Mouse (Mus musculus): ENCODE measurements at regions not wholly inside any gene's neighbourhood (a gene's known extent, or its start where the extent isn't known, plus 50 kb on each side); places are given as distances from the start of the nearest gene placed in this dataset.

- Histone ChIP-seq H3K9me3 (0 out of 2 replicates have a peak, but pooled peaks cover 6% of the 10 kb centered on the region), H3K4me2 (peak overlapping the region; percentile 44), H3K27me3 (replicated peaks) (no peaks in the 10 kb centered on the region; the same call in 1 of the 2 replicates), H3K9ac (peak overlapping the region; percentile 45), H3K36me3 (no peaks in the 10 kb centered on the region), H3K27ac (replicated peaks) (peak overlapping the region; percentile 25), H3K4me3 (no peak overlapping the region), H3K4me1 (peaks cover 43% of the 10 kb centered on the region)
- 0 out of 2 replicates have a peak, but pooled peaks have one; percentile 16 for ATAC-seq (ENCODE audit: extremely low read depth, insufficient number of reproducible peaks, low FRiP score, low TSS enrichment)
- WGBS: 28% methylated on average over 17 of the region's 17 CpGs
These were observed 139.5 kb upstream of the A530016L24Rik start for GRCm38 (mm10) chr12:112349676-112350318.

GRCm38 (mm10) chr12:112350733-112351132 lies 138.5 kb upstream of the A530016L24Rik start:
- no peaks in the 10 kb centered on the region for H3K36me3 ChIP-seq
- H3K4me2 ChIP-seq: peak overlapping the region; percentile 44
- no peak overlapping the region for H3K27ac ChIP-seq (replicated peaks)
- 0 out of 2 replicates have a peak, but pooled peaks cover 6% of the 10 kb centered on the region for H3K9me3 ChIP-seq
- H3K27me3 ChIP-seq (replicated peaks): no peaks in the 10 kb centered on the region; the same call in 1 of the 2 replicates
- H3K4me3 ChIP-seq: no peak overlapping the region
- ATAC-seq (ENCODE audit: extremely low read depth, insufficient number of reproducible peaks, low FRiP score, low TSS enrichment): no peak
- peak overlapping the region; percentile 52 for H3K9ac ChIP-seq
- H3K4me1 ChIP-seq: peaks cover 33% of the 10 kb centered on the region
- 14% methylated on average over 9 of the region's 9 CpGs for WGBS

GRCm38 (mm10) chr12:112363349-112363748 lies 125.9 kb upstream of the A530016L24Rik start:
- Histone ChIP-seq H3K9ac (no peak overlapping the region), H3K4me2 (no peak overlapping the region), H3K4me1 (0 out of 2 replicates have a peak, but pooled peaks cover 3% of the 10 kb centered on the region), H3K36me3 (no peaks in the 10 kb centered on the region), H3K4me3 (no peak overlapping the region), H3K9me3 (peaks cover 6% of the 10 kb centered on the region; the same call in 1 of the 2 replicates), H3K27ac (replicated peaks) (no peak overlapping the region), H3K27me3 (replicated peaks) (no peaks in the 10 kb centered on the region)
- WGBS: 79% methylated on average over 3 of the region's 3 CpGs
- no peak for ATAC-seq (ENCODE audit: extremely low read depth, insufficient number of reproducible peaks, low FRiP score, low TSS enrichment)

- Histone ChIP-seq H3K9ac (no peak overlapping the region), H3K4me2 (no peak overlapping the region), H3K4me1 (peaks cover 11% of the 10 kb centered on the region; the same call in 1 of the 2 replicates), H3K27me3 (replicated peaks) (0 out of 2 replicates have a peak, but pooled peaks cover 8% of the 10 kb centered on the region), H3K9me3 (peaks cover 8% of the 10 kb centered on the region; the same call in 1 of the 2 replicates), H3K36me3 (no peaks in the 10 kb centered on the region), H3K27ac (replicated peaks) (no peak overlapping the region), H3K4me3 (no peak overlapping the region)
- WGBS: 81% methylated on average over 4 of the region's 4 CpGs
- ATAC-seq (ENCODE audit: extremely low read depth, insufficient number of reproducible peaks, low FRiP score, low TSS enrichment): no peak
These were observed 122.0 kb upstream of the A530016L24Rik start for GRCm38 (mm10) chr12:112367221-112367620.

- Histone ChIP-seq H3K4me1 (peaks cover 11% of the 10 kb centered on the region; the same call in 1 of the 2 replicates), H3K4me2 (no peak overlapping the region), H3K36me3 (no peaks in the 10 kb centered on the region), H3K9ac (no peak overlapping the region), H3K27ac (replicated peaks) (no peak overlapping the region), H3K9me3 (peaks cover 8% of the 10 kb centered on the region; the same call in 1 of the 2 replicates), H3K27me3 (replicated peaks) (0 out of 2 replicates have a peak, but pooled peaks cover 8% of the 10 kb centered on the region), H3K4me3 (no peak overlapping the region)
- ATAC-seq (ENCODE audit: extremely low read depth, insufficient number of reproducible peaks, low FRiP score, low TSS enrichment): no peak
- WGBS: 76% methylated on average over 6 of the region's 6 CpGs
These were observed 121.1 kb upstream of the A530016L24Rik start for GRCm38 (mm10) chr12:112368112-112368511.

GRCm38 (mm10) chr12:112369581-112370371 lies 119.5 kb upstream of the A530016L24Rik start:
- Histone ChIP-seq H3K27ac (replicated peaks) (no peak overlapping the region), H3K4me2 (no peak overlapping the region), H3K9ac (no peak overlapping the region), H3K36me3 (no peaks in the 10 kb centered on the region), H3K27me3 (replicated peaks) (0 out of 2 replicates have a peak, but pooled peaks cover 8% of the 10 kb centered on the region), H3K4me1 (peaks cover 11% of the 10 kb centered on the region; the same call in 1 of the 2 replicates), H3K4me3 (no peak overlapping the region), H3K9me3 (peaks cover 7% of the 10 kb centered on the region; the same call in 1 of the 2 replicates)
- no peak for ATAC-seq (ENCODE audit: extremely low read depth, insufficient number of reproducible peaks, low FRiP score, low TSS enrichment)
- WGBS: 60% methylated on average over 15 of the region's 15 CpGs

GRCm38 (mm10) chr12:112372234-112373050 lies 116.8 kb upstream of the A530016L24Rik start:
- Histone ChIP-seq H3K27me3 (replicated peaks) (peaks cover 15% of the 10 kb centered on the region; the same call in 1 of the 2 replicates), H3K9ac (no peak overlapping the region), H3K36me3 (no peaks in the 10 kb centered on the region), H3K4me3 (no peak overlapping the region), H3K9me3 (0 out of 2 replicates have a peak, but pooled peaks cover 3% of the 10 kb centered on the region), H3K4me2 (no peak overlapping the region), H3K4me1 (peaks cover 8% of the 10 kb centered on the region; the same call in 1 of the 2 replicates), H3K27ac (replicated peaks) (no peak overlapping the region)
- no peak for ATAC-seq (ENCODE audit: extremely low read depth, insufficient number of reproducible peaks, low FRiP score, low TSS enrichment)
- 65% methylated on average over 14 of the region's 14 CpGs for WGBS

- no peak for ATAC-seq (ENCODE audit: extremely low read depth, insufficient number of reproducible peaks, low FRiP score, low TSS enrichment)
- H3K4me2 ChIP-seq: no peak overlapping the region
- H3K9me3 ChIP-seq: 0 out of 2 replicates have a peak, but pooled peaks cover 3% of the 10 kb centered on the region
- WGBS: 78% methylated on average over 7 of the region's 7 CpGs
- no peak overlapping the region for H3K9ac ChIP-seq
- H3K27ac ChIP-seq (replicated peaks): no peak overlapping the region
- peaks cover 25% of the 10 kb centered on the region for H3K27me3 ChIP-seq (replicated peaks)
- no peak overlapping the region for H3K4me3 ChIP-seq
- H3K4me1 ChIP-seq: peaks cover 8% of the 10 kb centered on the region; the same call in 1 of the 2 replicates
- H3K36me3 ChIP-seq: no peaks in the 10 kb centered on the region
These were observed 115.3 kb upstream of the A530016L24Rik start for GRCm38 (mm10) chr12:112373966-112374365.

- Histone ChIP-seq H3K9me3 (no peaks in the 10 kb centered on the region), H3K9ac (no peak overlapping the region), H3K4me3 (no peak overlapping the region), H3K4me1 (no peaks in the 10 kb centered on the region), H3K27ac (replicated peaks) (no peak overlapping the region), H3K4me2 (no peak overlapping the region), H3K27me3 (replicated peaks) (peaks cover 21% of the 10 kb centered on the region), H3K36me3 (no peaks in the 10 kb centered on the region)
- no peak for ATAC-seq (ENCODE audit: extremely low read depth, insufficient number of reproducible peaks, low FRiP score, low TSS enrichment)
- WGBS: 80% methylated on average over 5 of the region's 5 CpGs
These were observed 113.0 kb upstream of the A530016L24Rik start for GRCm38 (mm10) chr12:112376236-112376635.

GRCm38 (mm10) chr12:112376701-112377100 lies 112.5 kb upstream of the A530016L24Rik start:
- no peak overlapping the region for H3K4me2 ChIP-seq

More at GRCm38 (mm10) chr12:112376701-112377100, 112.5 kb upstream of the A530016L24Rik start:
- H3K27me3 ChIP-seq (replicated peaks): peaks cover 22% of the 10 kb centered on the region
- no peaks in the 10 kb centered on the region for H3K36me3 ChIP-seq
- no peak for ATAC-seq (ENCODE audit: extremely low read depth, insufficient number of reproducible peaks, low FRiP score, low TSS enrichment)
- no peak overlapping the region for H3K9ac ChIP-seq
- H3K4me3 ChIP-seq: no peak overlapping the region
- no peaks in the 10 kb centered on the region for H3K9me3 ChIP-seq
- no peaks in the 10 kb centered on the region for H3K4me1 ChIP-seq
- 72% methylated on average over 8 of the region's 8 CpGs for WGBS
- H3K27ac ChIP-seq (replicated peaks): no peak overlapping the region

Measured in heart, embryonic 13.5 days (tissue).